Mouse (Mus musculus): ENCODE results near the gene Gm8660. TPM values are rescaled to one million over a fixed set of nuclear protein-coding genes. Genes with fewer than 3 reads are reported as not detected.

Gene Gm8660
- polyA plus RNA-seq (2017; shearing (Covaris generic)), result not detected

GRCm38 (mm10) chr7:22370939-22371338 lies at the start of gene Gm8660:
Gene Gm8660 (minus strand): TSS chr7:22371039.

GRCm38 (mm10) chr7:22413283-22413682 lies 42.4 kb upstream of the Gm8660 start, which contains the start of gene Vmn1r148:
Gene Vmn1r148 (plus strand): TSS chr7:22413583.

GRCm38 (mm10) chr7:22329617-22330016 lies 41.2 kb downstream of the Gm8660 start, which contains the start of gene Gm4187:
Gene Gm4187 (minus strand): TSS chr7:22329717.

Other genes with a start within 250 kb of the Gm8660 start
- gene Gm10666, start 236.3 kb downstream of the Gm8660 start, polyA plus RNA-seq (2017; shearing (Covaris generic)), result not detected
- not detected for gene Vmn1r142, start 207.0 kb downstream of the Gm8660 start, polyA plus RNA-seq (2017; shearing (Covaris generic))
- gene Vmn1r143, start 181.7 kb downstream of the Gm8660 start, polyA plus RNA-seq (2017; shearing (Covaris generic)), result not detected
- gene Gm8653, start 169.8 kb downstream of the Gm8660 start, polyA plus RNA-seq (2017; shearing (Covaris generic)), result not detected
- not detected for gene Gm8453, start 141.6 kb downstream of the Gm8660 start, polyA plus RNA-seq (2017; shearing (Covaris generic))
- gene Gm4187, start 41.3 kb downstream of the Gm8660 start, polyA plus RNA-seq (2017; shearing (Covaris generic)), result not detected
- gene Vmn1r148, start 42.5 kb upstream of the Gm8660 start, polyA plus RNA-seq (2017; shearing (Covaris generic)), result not detected
- gene Vmn1r149, start 67.2 kb upstream of the Gm8660 start, polyA plus RNA-seq (2017; shearing (Covaris generic)), result not detected
- not detected for gene Gm10665, start 93.0 kb upstream of the Gm8660 start, polyA plus RNA-seq (2017; shearing (Covaris generic))
- not detected for gene Vmn1r151, start 128.6 kb upstream of the Gm8660 start, polyA plus RNA-seq (2017; shearing (Covaris generic))
- not detected for gene Vmn1r152, start 151.9 kb upstream of the Gm8660 start, polyA plus RNA-seq (2017; shearing (Covaris generic))
- not detected for gene Gm8677, start 163.8 kb upstream of the Gm8660 start, polyA plus RNA-seq (2017; shearing (Covaris generic))
- gene Gm4201, start 194.3 kb upstream of the Gm8660 start, polyA plus RNA-seq (2017; shearing (Covaris generic)), result not detected
- gene Gm4565, start 217.1 kb upstream of the Gm8660 start, polyA plus RNA-seq (2017; shearing (Covaris generic)), result not detected